Mouse (Mus musculus) midbrain, embryonic 10.5 days (tissue): ENCODE data around the gene Clpsl2. TPM values are rescaled to one million over a fixed set of nuclear protein-coding genes. Genes with fewer than 3 reads are reported as not detected.

Experiments
- DNase-seq: peaks from one replicate; pipeline ENCODE4 v3.0.0-alpha.2; 2017; ENCODE audit warnings: low spot score
- H3K27ac ChIP-seq: fragments of 300-500 bp; sonication (generic); replicated peaks from 2 replicates; pipeline ENCODE4 v1.5.1; 2016; ENCODE audit warnings: mild to moderate bottlenecking
- H3K27me3 ChIP-seq: fragments of 300-500 bp; sonication (generic); 2 replicates; pipeline ENCODE4 v1.6.1; 2016; ENCODE audit warnings: low read depth, mild to moderate bottlenecking; ENCODE audit not compliant: poor library complexity, severe bottlenecking
- H3K36me3 ChIP-seq: fragments of 300-500 bp; sonication (generic); 2 replicates; pipeline ENCODE4 v1.6.1; 2016; ENCODE audit warnings: mild to moderate bottlenecking, moderate library complexity
- H3K4me1 ChIP-seq: fragments of 300-500 bp; sonication (generic); 2 replicates; pipeline ENCODE4 v1.6.1; 2016
- H3K4me3 ChIP-seq: fragments of 300-500 bp; sonication (generic); 2 replicates; pipeline ENCODE4 v1.5.1; 2016; ENCODE audit warnings: mild to moderate bottlenecking, moderate library complexity
- H3K9me3 ChIP-seq: fragments of 300-500 bp; sonication (generic); replicated peaks from 2 replicates; pipeline ENCODE4 v1.6.1; 2016; ENCODE audit warnings: mild to moderate bottlenecking
- WGBS: fragments of 180-500 bp; shearing (Covaris S2); methylation state at CpG from one replicate; pipeline ENCODE4 v1.1.7; 2016; 5-methylcytosine and 5-hydroxymethylcytosine counted together
- polyA plus RNA-seq: library from polyadenylated mRNA; unstranded; fragments of >200 nt; fragmentation: Nextera tagmentation; extraction: Ambion mirVana; gene quantifications from 2 replicates; pipeline ENCODE4 v1.2.1, GENCODE M21; 2016

Gene Clpsl2
- polyA plus RNA-seq, 1 experiment from 2014 or later = not detected

DNA sequence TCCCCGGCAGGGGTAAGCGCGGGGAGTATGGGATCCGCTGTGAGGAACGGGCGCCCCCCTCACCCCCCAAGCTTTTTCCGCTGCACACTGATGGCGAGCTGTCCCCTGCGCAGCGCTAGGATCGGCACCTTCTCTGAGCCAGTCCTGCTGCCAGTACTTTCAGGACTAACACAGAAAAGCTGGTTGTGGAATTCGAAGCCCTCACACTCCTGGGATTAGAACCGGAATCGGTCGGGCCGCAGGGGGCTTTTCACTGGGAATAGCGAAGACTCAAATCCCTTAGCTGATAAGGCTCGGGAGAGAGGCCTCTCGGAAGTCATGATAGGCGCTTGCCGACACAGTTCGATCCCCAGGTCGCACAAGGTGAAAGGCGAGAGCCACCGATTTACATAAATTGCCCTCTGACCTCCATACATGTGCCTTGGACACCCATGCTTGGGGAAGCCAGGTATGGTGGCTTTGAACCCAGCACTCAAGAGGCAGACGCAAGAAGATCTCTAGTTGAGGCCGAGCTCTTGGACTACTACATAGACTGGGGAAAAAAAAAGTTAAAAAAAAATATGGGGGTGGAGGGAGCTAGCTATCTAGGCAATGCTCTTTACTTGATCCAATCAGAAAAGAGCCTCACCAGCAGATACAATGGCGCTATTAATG, 25.7 kb upstream of the Clpsl2 start:
- Histone ChIP-seq H3K27me3 (peaks cover 79% of the 10 kb centered on the region), H3K27ac (peak overlapping the region; percentile 89)
- 5% methylated on average over 28 of the region's 28 CpGs for WGBS

DNA sequence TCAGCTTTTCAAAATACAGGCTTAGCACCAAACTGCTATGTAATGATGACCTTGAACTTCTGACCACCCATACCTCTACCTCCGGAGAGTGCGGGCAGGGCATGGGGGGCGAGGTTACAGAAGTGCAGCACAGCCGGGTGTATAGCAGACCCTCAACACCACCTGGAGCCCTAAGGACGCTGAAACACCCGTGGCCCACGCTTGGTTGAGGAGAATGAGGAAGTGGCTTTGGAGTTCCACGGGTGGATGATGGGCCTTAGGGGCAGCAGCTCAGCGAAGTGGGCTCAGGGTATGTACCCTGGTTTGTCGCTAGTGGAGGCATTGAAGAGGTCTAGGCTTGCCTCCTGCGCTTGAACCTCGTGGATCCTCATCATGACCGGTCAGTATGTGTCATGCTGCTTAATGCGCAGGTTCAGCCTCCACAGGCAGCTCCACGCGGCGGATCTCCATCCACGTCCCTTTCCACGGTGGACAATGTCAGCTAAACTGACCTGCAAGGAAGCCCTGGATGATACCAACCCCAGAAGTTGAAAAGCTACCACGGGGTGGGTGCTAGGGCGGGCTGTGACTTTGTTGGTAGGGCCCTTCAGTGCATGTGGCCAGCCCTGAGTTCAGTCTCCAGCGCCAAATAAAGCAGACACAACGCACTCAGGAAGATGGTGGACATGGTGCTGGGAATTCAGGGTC, 25.1 kb upstream of the Clpsl2 start:
- H3K4me3 ChIP-seq = peak overlapping the region; percentile 85
- no peak overlapping the region for H3K27ac ChIP-seq
- no peak for DNase-seq
- H3K27me3 ChIP-seq = peaks cover 75% of the 10 kb centered on the region
- H3K36me3 ChIP-seq = no peaks in the 10 kb centered on the region
- WGBS = 84% methylated on average over 23 of the region's 23 CpGs
- H3K4me1 ChIP-seq = peaks cover 31% of the 10 kb centered on the region
- H3K9me3 ChIP-seq = peaks cover 3% of the 10 kb centered on the region; the same call in 1 of the 2 replicates

More for the DNA sequence above, 25.7 kb upstream of the Clpsl2 start:
- H3K4me3 ChIP-seq = peak overlapping the region; percentile 85
- peaks cover 8% of the 10 kb centered on the region; the same call in 1 of the 2 replicates for H3K9me3 ChIP-seq
- H3K36me3 ChIP-seq = no peaks in the 10 kb centered on the region
- no peak for DNase-seq
- H3K4me1 ChIP-seq = peaks cover 37% of the 10 kb centered on the region

DNA sequence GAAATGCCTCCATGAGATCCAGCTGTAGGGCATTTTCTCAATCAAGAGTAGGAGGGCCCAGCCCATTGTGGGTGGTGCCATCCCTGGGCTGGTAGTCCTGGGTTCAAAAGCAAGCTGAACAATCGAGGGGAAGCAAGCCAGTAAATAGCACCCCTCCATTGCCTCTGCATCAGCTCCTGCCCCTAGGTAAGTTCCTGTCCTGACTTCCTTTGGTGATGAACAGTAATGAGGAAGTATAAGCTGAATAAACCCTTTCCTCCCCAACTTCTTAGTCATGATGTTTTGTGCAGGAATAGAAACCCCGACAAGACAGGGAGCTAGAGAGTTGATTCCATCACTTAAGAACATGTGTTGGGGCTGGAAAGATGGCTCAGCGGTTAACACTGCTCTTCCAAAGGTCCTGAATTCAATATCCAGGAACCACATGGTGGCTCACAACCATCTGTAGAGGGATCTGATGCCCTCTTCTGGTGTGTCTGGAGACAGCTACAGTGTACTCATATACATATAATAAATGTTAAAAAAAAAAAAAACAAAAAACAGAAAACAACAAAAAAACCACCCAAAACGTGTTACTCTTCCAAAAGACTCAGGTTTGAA, 24.3 kb upstream of the Clpsl2 start:
- H3K27me3 ChIP-seq = peaks cover 69% of the 10 kb centered on the region
- DNase-seq = no peak
- no peaks in the 10 kb centered on the region for H3K36me3 ChIP-seq
- H3K4me3 ChIP-seq = no peak overlapping the region
- no peak overlapping the region for H3K27ac ChIP-seq
- WGBS = 76% methylated on average over 4 of the region's 4 CpGs
- H3K4me1 ChIP-seq = peaks cover 31% of the 10 kb centered on the region
- H3K9me3 ChIP-seq = no peaks in the 10 kb centered on the region

DNA sequence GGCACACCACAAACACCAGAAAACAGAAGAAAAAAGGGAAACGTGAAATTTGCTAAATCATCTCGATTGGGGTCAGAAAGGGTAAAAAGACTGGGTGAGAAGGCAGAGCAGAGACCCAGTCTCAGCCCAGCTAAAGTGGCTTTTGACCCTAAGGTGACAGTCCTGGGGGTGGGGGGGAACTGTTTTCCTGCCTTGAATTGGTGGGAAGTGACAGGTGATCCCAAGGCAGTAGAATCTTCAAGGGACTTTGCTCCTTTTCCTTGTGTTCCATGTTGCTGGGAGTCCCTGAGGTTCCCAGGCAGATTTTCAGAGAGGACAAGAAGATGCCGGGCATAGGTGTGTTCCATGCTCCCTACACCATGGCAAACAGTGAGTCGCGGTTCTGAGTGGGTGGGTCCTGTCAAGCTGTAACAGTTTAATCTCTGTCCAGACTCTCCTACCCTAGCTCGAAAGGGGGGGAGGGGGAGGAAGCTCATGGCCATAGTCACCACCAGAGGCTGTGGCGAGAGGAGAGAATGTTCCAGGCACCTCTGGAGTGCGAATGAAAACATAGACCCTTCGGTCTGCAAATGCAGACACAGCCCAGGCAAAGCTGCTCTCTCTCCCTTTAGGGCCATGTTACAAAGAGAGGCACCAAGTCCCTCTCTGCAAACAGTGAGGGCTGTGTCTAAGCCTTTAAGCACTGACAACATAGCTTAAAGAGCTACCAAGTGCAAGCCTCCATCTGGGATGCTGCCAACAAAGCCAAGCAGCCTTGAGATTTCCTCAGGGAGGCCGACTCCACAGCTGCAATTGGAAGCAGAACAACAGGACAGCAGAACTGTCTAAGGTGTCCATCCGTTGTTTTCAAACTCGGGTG, 21.8 kb upstream of the Clpsl2 start:
- Histone ChIP-seq H3K27me3 (peaks cover 57% of the 10 kb centered on the region), H3K9me3 (no peaks in the 10 kb centered on the region), H3K4me1 (peaks cover 33% of the 10 kb centered on the region), H3K4me3 (no peak overlapping the region), H3K27ac (no peak overlapping the region), H3K36me3 (no peaks in the 10 kb centered on the region)
- WGBS = 59% methylated on average over 12 of the region's 12 CpGs
- DNase-seq = no peak

DNA sequence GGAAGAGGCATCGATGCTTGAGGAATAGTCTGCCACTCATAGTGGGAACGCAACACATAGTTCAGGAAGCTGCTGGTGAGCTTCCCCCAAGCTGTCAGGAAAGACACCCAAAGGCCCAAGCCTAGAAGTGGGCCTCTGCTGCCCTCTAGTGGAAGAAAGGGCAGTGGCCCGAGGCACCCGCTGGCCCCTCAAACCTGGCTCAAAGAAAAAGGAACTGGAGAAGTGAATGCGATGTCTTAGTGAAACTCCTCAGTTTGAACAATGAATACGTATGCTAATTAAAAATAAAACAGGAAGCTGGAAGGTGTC, 21.2 kb upstream of the Clpsl2 start:
- Histone ChIP-seq H3K36me3 (no peaks in the 10 kb centered on the region), H3K27ac (no peak overlapping the region), H3K27me3 (peaks cover 51% of the 10 kb centered on the region), H3K4me3 (no peak overlapping the region), H3K4me1 (peaks cover 27% of the 10 kb centered on the region), H3K9me3 (no peaks in the 10 kb centered on the region)
- 11% methylated on average over 6 of the region's 6 CpGs for WGBS
- peak; percentile 82 for DNase-seq

DNA sequence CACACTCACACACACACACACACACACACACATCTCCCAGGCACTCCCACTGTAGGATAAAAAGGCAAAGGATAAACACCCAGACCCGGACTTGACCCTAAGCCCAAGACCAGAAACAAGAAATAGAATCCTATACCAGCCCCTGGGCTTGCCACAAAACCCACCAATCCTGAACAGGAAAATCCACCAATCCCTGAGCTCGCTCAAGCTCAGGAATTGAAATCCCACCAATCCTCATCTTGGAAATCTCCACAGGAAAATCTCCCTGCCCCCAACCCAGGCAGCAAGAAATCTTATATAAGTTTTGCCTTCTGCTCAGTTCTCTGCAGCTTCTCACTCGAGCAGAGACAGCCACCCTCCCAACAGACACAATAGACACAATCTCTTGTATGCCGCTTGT, 20.1 kb upstream of the Clpsl2 start:
- Histone ChIP-seq H3K9me3 (no peaks in the 10 kb centered on the region), H3K4me3 (no peak overlapping the region), H3K36me3 (no peaks in the 10 kb centered on the region), H3K27ac (no peak overlapping the region), H3K4me1 (peaks cover 16% of the 10 kb centered on the region), H3K27me3 (peaks cover 40% of the 10 kb centered on the region)
- 67% methylated on average over 4 of the region's 4 CpGs for WGBS
- DNase-seq = no peak

DNA sequence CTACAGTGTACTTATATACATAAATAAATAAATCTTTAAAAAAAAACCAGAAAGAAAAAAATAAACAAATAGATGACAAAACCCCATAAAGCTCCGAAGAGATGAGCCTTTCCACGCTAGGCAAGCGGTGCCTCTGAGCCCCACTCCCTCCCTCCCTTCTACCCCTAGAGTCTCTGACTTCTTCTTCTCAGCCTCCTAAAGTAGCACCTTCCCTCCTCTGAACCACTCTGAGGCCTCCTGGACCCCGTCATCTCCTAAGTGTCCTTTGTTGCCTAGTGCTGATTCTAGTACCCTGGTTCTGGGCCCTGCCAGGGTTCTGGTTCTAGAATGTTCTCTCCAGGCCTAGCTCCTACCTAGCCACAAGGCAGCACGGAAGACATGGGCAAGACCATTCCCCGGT, 18.7 kb upstream of the Clpsl2 start, which contains the start of gene Armc12:
Armc12 (plus strand) TSS at position 301 of the 400 bp plus-strand sequence.
- H3K4me1 ChIP-seq = peaks cover 15% of the 10 kb centered on the region
- no peak for DNase-seq
- no peaks in the 10 kb centered on the region for H3K36me3 ChIP-seq
- H3K9me3 ChIP-seq = no peaks in the 10 kb centered on the region
- WGBS = 91% methylated on average over 6 of the region's 6 CpGs
- 0 out of 2 replicates have a peak within 1 kb of the TSS, but pooled peaks have one; percentile 35 for H3K4me3 ChIP-seq
- peaks cover 27% of the 10 kb centered on the region for H3K27me3 ChIP-seq
- no peak within 1 kb of the TSS for H3K27ac ChIP-seq

DNA sequence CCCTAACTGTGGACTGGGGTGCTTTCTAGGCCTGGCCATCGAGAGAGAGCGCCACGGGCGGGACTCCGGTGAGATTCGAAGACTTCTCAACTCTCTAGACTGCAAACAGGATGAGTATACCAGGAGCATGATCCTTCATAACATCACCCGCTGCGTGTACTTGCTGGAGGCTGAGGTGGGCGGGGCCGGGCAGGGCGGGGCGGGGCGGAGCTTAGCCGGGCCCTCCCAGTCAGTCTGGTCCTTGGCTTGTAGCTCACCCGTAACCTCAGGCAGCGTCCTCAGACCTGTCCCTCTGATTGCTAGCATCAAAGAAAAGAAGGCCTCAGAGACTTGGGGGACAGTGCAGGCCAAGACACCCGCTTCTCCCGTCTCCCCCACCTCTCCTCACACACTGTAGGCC, 17.3 kb upstream of the Clpsl2 start:
- Histone ChIP-seq H3K4me1 (peaks cover 15% of the 10 kb centered on the region), H3K27ac (no peak overlapping the region), H3K27me3 (peaks cover 24% of the 10 kb centered on the region), H3K9me3 (no peaks in the 10 kb centered on the region), H3K36me3 (no peaks in the 10 kb centered on the region), H3K4me3 (peak overlapping the region; percentile 35)
- WGBS = 13% methylated on average over 18 of the region's 18 CpGs
- peak; percentile 51 for DNase-seq

DNA sequence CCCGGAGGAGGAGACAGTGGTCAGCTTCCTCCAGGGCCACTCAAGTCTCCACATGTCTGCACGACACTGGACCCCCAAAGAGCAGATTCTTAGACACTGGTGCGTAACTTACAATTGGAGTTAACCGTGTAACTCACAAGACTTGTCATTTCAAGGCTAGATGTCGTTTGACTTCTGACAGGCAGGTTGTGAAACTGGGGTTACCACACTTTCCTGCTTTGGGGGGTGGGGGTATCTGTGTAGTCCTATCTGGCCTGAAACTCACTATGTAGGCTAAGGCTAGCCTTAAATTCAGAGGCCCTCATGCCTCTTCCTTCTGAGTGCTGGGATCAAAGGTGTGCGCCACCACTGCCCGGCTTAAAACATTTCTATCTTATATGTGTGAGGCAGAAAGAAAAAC, 16.7 kb upstream of the Clpsl2 start:
- Histone ChIP-seq H3K4me3 (no peak overlapping the region), H3K36me3 (no peaks in the 10 kb centered on the region), H3K27me3 (peaks cover 19% of the 10 kb centered on the region), H3K4me1 (peaks cover 12% of the 10 kb centered on the region), H3K9me3 (no peaks in the 10 kb centered on the region), H3K27ac (no peak overlapping the region)
- 87% methylated on average over 7 of the region's 7 CpGs for WGBS
- no peak for DNase-seq

DNA sequence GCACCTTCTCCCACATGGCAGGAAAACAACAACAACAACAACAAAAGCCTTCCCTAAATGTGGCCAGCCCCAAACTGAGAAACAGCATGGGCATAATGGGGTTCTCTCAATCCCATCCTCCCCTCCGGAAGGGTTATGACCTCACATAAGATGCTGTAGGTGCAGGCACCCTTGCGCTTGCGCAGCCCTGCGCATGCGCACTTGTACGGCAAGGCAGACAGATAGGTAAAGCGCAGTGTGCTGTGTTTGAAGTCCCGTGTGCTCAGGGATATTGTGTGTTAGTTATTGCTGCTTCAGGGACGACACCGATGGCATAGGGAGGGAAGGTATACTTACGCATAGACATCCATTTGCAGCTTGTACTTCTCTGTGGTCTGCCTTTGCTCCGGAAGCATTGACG, 15.9 kb upstream of the Clpsl2 start:
- H3K9me3 ChIP-seq = no peaks in the 10 kb centered on the region
- no peaks in the 10 kb centered on the region for H3K36me3 ChIP-seq
- WGBS = 92% methylated on average over 13 of the region's 13 CpGs
- H3K4me3 ChIP-seq = no peak overlapping the region
- no peak for DNase-seq
- H3K27me3 ChIP-seq = peaks cover 17% of the 10 kb centered on the region
- peaks cover 9% of the 10 kb centered on the region for H3K4me1 ChIP-seq
- no peak overlapping the region for H3K27ac ChIP-seq

DNA sequence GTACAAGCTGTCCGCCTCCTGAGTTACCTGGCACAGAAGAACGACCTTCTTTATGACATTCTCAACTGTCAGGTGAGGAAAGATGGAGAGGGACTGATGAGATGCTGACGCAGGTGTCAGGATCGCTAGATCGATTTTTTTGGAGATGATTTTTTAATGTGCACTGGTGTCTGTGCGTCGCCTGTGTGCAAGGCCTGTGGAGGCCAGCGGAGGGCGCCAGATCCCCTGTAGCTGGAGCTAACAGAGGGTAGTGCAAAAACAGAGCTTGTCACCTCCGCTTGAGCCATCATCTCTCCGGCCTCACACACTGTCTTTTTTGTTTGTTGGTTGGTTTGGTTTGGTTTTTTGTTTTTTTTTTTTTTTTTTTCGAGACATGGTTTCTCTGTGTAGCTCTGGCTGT, 11.3 kb upstream of the Clpsl2 start:
- no peaks in the 10 kb centered on the region for H3K27me3 ChIP-seq
- peaks cover 27% of the 10 kb centered on the region for H3K9me3 ChIP-seq
- H3K36me3 ChIP-seq = no peaks in the 10 kb centered on the region
- 50% methylated on average over 12 of the region's 12 CpGs for WGBS
- DNase-seq = no peak
- H3K4me1 ChIP-seq = no peaks in the 10 kb centered on the region
- no peak overlapping the region for H3K27ac ChIP-seq
- no peak overlapping the region for H3K4me3 ChIP-seq

DNA sequence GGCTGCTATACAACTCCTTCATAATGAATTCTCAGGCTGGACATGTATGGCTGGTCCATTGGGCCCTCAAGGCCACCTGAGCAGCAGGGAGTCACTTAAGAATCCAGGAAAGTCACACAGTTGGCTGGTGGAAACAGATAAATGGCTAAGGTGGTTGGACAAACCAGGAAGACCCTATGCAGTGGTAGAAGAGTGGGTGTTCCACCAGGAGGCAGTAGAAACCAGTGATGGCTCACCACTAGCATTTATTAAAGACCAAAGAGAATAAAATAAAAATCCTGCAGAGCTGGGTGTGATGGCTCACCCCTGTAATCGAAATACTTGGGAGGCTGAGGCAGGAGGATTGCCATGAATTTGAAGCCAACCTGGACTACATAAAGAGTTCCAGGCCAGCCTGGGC, 2.3 kb upstream of the Clpsl2 start:
- no peaks in the 10 kb centered on the region for H3K27me3 ChIP-seq
- DNase-seq = no peak

More for the DNA sequence above, 2.3 kb upstream of the Clpsl2 start:
- WGBS = 95% methylated on average over 1 of the region's 1 CpGs
- H3K27ac ChIP-seq = no peak overlapping the region
- H3K9me3 ChIP-seq = peaks cover 2% of the 10 kb centered on the region
- H3K36me3 ChIP-seq = no peaks in the 10 kb centered on the region
- H3K4me3 ChIP-seq = no peak overlapping the region
- H3K4me1 ChIP-seq = no peaks in the 10 kb centered on the region
